Mouse (Mus musculus) liver, postnatal 0 days (tissue): ENCODE data around the gene Polrmt. TPM values are rescaled to one million over a fixed set of nuclear protein-coding genes. Genes with fewer than 3 reads are reported as not detected.

Experiments used
- ATAC-seq: fragments of 200-750 bp; cut with Nextera tagmentation; 2 replicates; pipeline ENCODE4 v1.8.0; 2017; ENCODE audit warnings: mild to moderate bottlenecking, moderate library complexity
- DNase-seq: peaks from one replicate; pipeline ENCODE4 v3.0.0-alpha.2; 2016
- H3K27ac ChIP-seq: fragments of 300-500 bp; sonication (generic); 2 replicates; pipeline ENCODE4 v1.5.1; 2014; ENCODE audit warnings: antibody characterized with exemption, moderate library complexity, mild to moderate bottlenecking, low read depth
- H3K27me3 ChIP-seq: fragments of 300-500 bp; sonication (generic); 2 replicates; pipeline ENCODE4 v1.6.1; 2014; ENCODE audit warnings: low read length, control low read depth, mixed read lengths; ENCODE audit not compliant: insufficient read depth
- H3K36me3 ChIP-seq: fragments of 300-500 bp; sonication (generic); replicated peaks from 2 replicates; pipeline ENCODE4 v1.6.1; 2014; ENCODE audit warnings: mild to moderate bottlenecking, control low read depth, low read length, moderate library complexity, mixed read lengths; ENCODE audit not compliant: insufficient read depth
- H3K4me1 ChIP-seq: fragments of 300-500 bp; sonication (generic); 2 replicates; pipeline ENCODE4 v1.6.1; 2014; ENCODE audit warnings: antibody characterized with exemption, mild to moderate bottlenecking, control low read depth; ENCODE audit not compliant: insufficient read depth
- H3K4me2 ChIP-seq: fragments of 300-500 bp; sonication (generic); 2 replicates; pipeline ENCODE4 v1.6.1; 2014; ENCODE audit warnings: low read depth, mild to moderate bottlenecking, low read length, moderate library complexity, mixed read lengths
- H3K4me3 ChIP-seq: fragments of 300-500 bp; sonication (generic); 2 replicates; pipeline ENCODE4 v1.5.1; 2014; ENCODE audit warnings: low read depth, low read length
- H3K9ac ChIP-seq: fragments of 300-500 bp; sonication (generic); replicated peaks from 2 replicates; pipeline ENCODE4 v1.6.1; 2014; ENCODE audit warnings: mild to moderate bottlenecking, moderate library complexity
- H3K9me3 ChIP-seq: fragments of 300-500 bp; sonication (generic); 2 replicates; pipeline ENCODE4 v1.6.1; 2016; ENCODE audit warnings: mild to moderate bottlenecking, control low read depth, low read length, mixed read lengths
- CTCF ChIP-seq: sonication (generic); IDR thresholded peaks from 2 replicates; pipeline ENCODE4 v1.5.1; 2016; ENCODE audit warnings: antibody characterized with exemption, low read depth
- EP300 ChIP-seq: IDR thresholded peaks from 2 replicates; pipeline ENCODE4 v1.6.1; 2016; ENCODE audit warnings: antibody characterized with exemption, low read depth, mild to moderate bottlenecking
- WGBS: fragments of 180-500 bp; shearing (Covaris S2); extraction: QIAGEN DNeasy Blood & Tissue Kit; methylation state at CpG from one replicate; pipeline ENCODE4 v1.1.7; 2014; ENCODE audit not compliant: insufficient replicate concordance; 5-methylcytosine and 5-hydroxymethylcytosine counted together
- polyA plus RNA-seq: library from polyadenylated mRNA; unstranded; fragments of >200 nt; fragmentation: Nextera tagmentation; extraction: Ambion mirVana; gene quantifications from 2 replicates; pipeline ENCODE4 v1.2.1, GENCODE M21; 2015

The Polrmt gene
- polyA plus RNA-seq, 1 experiment from 2014 or later, result 12.6 TPM

DNA sequence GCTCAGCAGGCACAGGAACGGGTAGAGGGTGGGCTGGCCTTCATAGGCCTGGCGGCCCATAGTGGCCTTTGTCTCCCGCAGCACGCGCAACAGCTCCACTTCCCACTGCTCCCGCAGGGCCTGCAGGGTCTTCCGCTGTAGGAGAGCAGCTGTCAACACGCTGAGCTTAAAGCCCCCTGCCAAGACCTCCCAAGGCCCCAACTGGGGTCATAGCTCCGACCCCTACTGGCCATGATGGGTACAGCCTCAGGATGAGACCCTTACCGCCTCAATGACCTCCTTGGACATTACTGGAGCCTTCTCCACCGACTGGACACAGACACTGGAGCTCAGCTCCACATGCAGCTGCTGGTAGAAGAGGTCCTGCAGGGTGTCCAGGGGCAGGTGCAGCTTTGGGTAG, 5.5 kb downstream of the Polrmt start:
- H3K9me3 ChIP-seq, result 0 out of 2 replicates have a peak, but pooled peaks cover under 1% of the 10 kb centered on the region
- H3K4me1 ChIP-seq, result peaks cover 8% of the 10 kb centered on the region
- H3K9ac ChIP-seq, result no peak overlapping the region
- no peak overlapping the region for H3K27ac ChIP-seq
- DNase-seq (no peak), ATAC-seq (no peak)
- no peaks in the 10 kb centered on the region for H3K27me3 ChIP-seq
- TF ChIP-seq CTCF, result peak; percentile 29
- TF ChIP-seq EP300, result no peak
- 81% methylated on average over 11 of the region's 11 CpGs for WGBS
- H3K4me3 ChIP-seq, result no peak overlapping the region
- peaks cover 57% of the 10 kb centered on the region for H3K36me3 ChIP-seq
- H3K4me2 ChIP-seq, result no peak overlapping the region

DNA sequence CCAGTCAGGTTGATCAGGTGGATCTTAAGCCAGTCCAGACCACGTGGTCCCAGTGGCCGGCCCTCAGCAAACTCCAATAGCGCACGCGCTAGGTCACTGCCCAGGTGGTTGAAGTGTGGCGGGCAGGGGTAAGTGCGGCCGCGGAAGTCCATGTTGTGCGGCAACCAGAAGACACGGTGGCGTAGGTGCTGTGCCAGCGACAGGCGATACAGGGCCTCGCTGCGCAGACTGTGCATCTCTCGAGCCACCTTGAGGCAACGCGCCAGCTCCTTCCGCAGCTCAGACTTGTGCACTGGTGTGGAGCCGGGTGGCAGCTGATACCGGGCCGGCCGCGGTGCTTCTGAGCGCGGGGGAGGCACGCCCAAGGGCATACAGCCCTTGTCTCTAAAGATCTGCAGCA, 7.1 kb downstream of the Polrmt start:
- no peak overlapping the region for H3K4me3 ChIP-seq
- DNase-seq, result no peak
- 90% methylated on average over 28 of the region's 28 CpGs for WGBS
- TF ChIP-seq EP300 (no peak), CTCF (no peak)
- no peaks in the 10 kb centered on the region for H3K4me1 ChIP-seq
- H3K4me2 ChIP-seq, result no peak overlapping the region
- ATAC-seq, result no peak
- peaks cover 60% of the 10 kb centered on the region for H3K36me3 ChIP-seq
- no peak overlapping the region for H3K9ac ChIP-seq
- H3K9me3 ChIP-seq, result 0 out of 2 replicates have a peak, but pooled peaks cover 5% of the 10 kb centered on the region
- no peaks in the 10 kb centered on the region for H3K27me3 ChIP-seq
- no peak overlapping the region for H3K27ac ChIP-seq

DNA sequence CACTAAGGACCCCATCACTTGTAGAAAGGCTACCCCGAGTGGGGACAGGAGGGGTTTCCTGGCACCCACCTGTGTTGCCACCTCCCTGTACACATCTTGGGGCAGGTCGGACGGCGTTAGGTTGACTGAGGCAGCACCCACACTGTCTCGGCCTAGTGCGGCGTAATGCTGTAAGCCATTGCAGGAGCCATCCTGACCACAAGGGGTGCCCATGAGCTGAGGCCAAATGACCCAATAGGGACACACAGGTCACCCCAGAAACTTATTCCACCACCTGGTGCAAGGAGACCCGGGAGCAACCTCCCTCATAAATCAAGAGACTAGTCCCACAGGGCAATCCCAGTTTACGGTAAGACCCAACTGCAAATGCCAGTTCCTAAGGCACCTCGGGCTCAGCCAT, 8.1 kb downstream of the Polrmt start:
- Histone ChIP-seq H3K4me3 (no peak overlapping the region), H3K27me3 (no peaks in the 10 kb centered on the region), H3K9me3 (0 out of 2 replicates have a peak, but pooled peaks cover 5% of the 10 kb centered on the region), H3K4me2 (no peak overlapping the region), H3K4me1 (no peaks in the 10 kb centered on the region), H3K27ac (no peak overlapping the region), H3K36me3 (peaks cover 56% of the 10 kb centered on the region), H3K9ac (no peak overlapping the region)
- no peak for ATAC-seq
- DNase-seq, result peak; percentile 57
- WGBS, result 85% methylated on average over 10 of the region's 10 CpGs
- TF ChIP-seq EP300, result no peak
- peak; percentile 77 for TF ChIP-seq CTCF

DNA sequence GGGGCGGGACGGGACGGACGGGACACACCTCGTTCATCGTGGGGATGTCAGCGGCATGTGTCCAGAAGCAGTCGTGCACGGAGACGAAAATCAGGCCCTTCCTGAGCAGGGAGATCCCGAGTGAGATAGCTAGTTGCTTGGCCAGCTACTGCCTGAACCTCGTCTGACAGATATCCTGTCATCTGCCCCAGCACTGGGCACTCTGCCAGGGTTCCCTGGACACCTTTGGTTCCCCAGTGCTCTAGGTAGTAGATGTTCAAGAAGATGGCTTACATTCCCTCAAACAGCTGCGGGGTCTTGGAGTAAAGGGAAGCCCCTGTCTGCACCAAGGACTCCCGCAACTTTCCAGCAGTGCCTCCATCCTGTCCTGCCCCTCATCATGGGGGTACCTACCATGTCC, 9.7 kb downstream of the Polrmt start:
- H3K36me3 ChIP-seq, result peaks cover 53% of the 10 kb centered on the region
- H3K4me1 ChIP-seq, result no peaks in the 10 kb centered on the region
- H3K4me3 ChIP-seq, result no peak overlapping the region
- WGBS, result 85% methylated on average over 13 of the region's 14 CpGs
- H3K9me3 ChIP-seq, result 0 out of 2 replicates have a peak, but pooled peaks cover 5% of the 10 kb centered on the region
- H3K27ac ChIP-seq, result no peak overlapping the region
- H3K4me2 ChIP-seq, result no peak overlapping the region
- no peak for ATAC-seq
- H3K27me3 ChIP-seq, result no peaks in the 10 kb centered on the region
- no peak for DNase-seq
- no peak overlapping the region for H3K9ac ChIP-seq
- TF ChIP-seq EP300, result no peak
- no peak for TF ChIP-seq CTCF

DNA sequence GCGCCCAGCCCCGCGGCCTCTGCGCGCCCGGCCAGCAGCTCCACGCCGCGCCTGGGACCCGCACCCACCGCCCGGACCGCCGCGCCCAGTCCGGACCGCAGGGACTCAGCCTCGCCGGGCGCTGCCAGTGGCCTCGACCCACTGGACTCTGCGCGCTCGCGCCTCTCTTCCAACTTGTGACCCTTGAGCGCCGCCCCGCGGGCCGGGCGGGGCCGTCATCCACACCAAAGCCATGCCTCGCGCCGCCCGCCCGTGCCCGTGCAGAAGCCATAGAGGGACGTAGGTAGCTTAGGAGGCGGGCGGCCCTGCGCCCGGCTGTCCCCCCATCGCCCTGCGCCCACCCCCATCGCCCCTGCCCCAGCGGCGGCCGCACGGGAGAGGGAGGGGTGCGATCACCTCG, 11.0 kb downstream of the Polrmt start:
- no peaks in the 10 kb centered on the region for H3K4me1 ChIP-seq
- 55% methylated on average over 46 of the region's 52 CpGs for WGBS
- TF ChIP-seq CTCF (no peak), EP300 (no peak)
- no peak overlapping the region for H3K4me2 ChIP-seq
- H3K4me3 ChIP-seq, result no peak overlapping the region
- H3K9ac ChIP-seq, result no peak overlapping the region
- ATAC-seq (0 out of 2 replicates have a peak, but pooled peaks have one; percentile 9), DNase-seq (no peak)
- H3K9me3 ChIP-seq, result 0 out of 2 replicates have a peak, but pooled peaks cover 5% of the 10 kb centered on the region
- H3K27ac ChIP-seq, result no peak overlapping the region
- H3K36me3 ChIP-seq, result peaks cover 41% of the 10 kb centered on the region
- no peaks in the 10 kb centered on the region for H3K27me3 ChIP-seq

DNA sequence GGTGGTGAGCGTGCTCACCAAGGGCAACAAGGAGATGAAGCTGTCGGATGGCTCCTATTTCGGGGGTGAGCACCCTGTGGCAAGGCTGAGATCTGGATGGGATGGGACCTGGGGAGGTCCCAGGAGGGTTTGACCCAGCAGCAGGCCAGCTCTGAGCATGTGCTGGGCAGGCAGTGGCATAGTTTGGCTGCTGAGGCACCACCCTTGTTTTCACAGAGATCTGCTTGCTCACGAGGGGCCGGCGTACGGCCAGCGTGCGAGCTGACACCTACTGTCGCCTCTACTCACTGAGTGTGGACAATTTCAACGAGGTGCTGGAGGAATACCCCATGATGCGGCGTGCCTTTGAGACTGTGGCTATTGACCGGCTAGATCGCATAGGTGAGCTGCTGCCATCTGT, 12.5 kb downstream of the Polrmt start:
- Histone ChIP-seq H3K9me3 (0 out of 2 replicates have a peak, but pooled peaks cover 5% of the 10 kb centered on the region), H3K4me1 (no peaks in the 10 kb centered on the region), H3K9ac (no peak overlapping the region), H3K36me3 (peaks cover 27% of the 10 kb centered on the region), H3K27me3 (no peaks in the 10 kb centered on the region), H3K27ac (no peak overlapping the region), H3K4me3 (no peak overlapping the region), H3K4me2 (no peak overlapping the region)
- 92% methylated on average over 15 of the region's 15 CpGs for WGBS
- TF ChIP-seq CTCF, result no peak
- TF ChIP-seq EP300, result no peak
- ATAC-seq (no peak), DNase-seq (no peak)
